Mouse (Mus musculus) lung, adult 18-20 months (tissue): ENCODE measurements at regions not wholly inside any gene's neighbourhood (a gene's known extent, or its start where the extent isn't known, plus 50 kb on each side); places are given as distances from the start of the nearest gene placed in this dataset.
A peak's percentile ranks its signal among the peaks of the same experiment; 100 is the strongest.
"Not testable (repeated sequence)": the region's sequence is repeated elsewhere in the genome, so short reads cannot be mapped to it uniquely, and the experiment has no call there.

Experiments
- DNase-seq, 2 experiments: peaks; one replicate each; pipeline ENCODE4 v3.0.0; 2022; ENCODE audit warnings: mixed read lengths in 2 of 2

DNA sequence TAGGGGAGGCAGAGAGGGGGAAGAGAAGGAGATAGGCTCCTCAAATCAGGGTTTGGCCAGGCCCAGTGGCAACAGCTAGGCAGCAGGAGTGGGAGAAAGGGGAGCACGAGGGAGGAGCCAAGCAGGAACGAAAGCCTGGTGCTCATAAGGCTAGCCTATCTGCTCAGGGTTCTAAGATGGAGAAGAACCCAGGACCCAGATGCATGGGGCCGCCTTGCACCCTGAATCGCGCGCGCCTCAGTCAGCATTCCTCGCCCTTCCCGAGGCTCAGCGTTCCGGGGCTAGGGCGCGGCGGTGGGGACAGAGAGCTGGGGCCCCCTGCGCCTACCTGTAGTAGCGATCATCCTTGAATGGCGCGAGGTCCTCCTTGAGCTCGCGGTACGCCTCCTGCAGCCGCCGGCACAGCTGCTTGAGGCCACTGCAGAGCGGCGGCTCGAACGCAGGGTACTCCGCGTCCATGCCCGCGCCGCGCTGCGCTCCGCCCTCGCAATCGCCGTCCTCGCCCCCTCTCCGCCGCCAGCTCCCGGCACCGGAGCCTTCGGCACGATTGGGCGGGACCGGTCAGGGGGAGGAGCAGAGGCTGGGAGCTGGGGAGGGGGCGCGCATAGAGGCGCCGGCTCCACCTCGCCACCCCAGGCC lies 60.1 kb downstream of the Dynlt1b start:
- DNase-seq, result not testable (repeated sequence)

DNA sequence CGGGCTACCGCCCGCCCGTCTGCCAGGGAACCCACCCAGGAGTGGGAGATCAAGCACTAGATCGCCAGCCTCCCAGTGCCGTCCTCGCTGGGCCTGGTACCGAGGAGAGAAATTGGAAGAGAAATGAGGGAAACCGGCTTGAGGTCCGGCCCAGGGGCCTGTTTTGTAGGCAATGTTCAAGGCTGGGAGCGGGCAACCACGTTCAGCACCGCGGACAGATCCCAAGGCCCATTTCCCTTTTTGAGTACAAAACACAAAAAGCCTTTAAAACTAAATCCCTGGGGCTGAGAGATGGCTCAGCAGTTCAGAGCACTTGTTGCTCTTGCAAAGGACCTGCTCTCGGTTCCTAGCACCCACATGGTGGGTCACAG lies 60.6 kb downstream of the Dynlt1b start:
- not testable (repeated sequence) for DNase-seq

DNA sequence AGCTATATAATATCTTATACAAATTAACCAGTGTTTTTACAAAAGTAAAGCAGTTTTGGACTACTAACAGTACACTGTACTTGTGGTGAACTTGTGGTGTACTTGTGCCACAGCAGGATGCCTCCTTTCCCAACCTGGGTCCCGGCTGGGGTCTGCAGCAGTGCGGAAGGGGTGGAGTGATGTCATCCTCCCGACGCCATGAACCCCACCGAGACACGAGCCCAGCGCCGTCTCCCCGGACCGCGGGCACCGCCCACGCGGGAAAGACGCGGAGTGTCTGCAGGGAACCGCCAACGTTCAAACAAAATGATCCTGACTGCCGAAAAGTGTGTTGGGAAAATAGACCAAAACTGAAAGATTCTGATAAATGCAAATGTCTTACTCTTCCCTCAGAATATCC lies 62.6 kb downstream of the Dynlt1b start:
- peak in 1 of 2 experiments; percentile 16 for DNase-seq

DNA sequence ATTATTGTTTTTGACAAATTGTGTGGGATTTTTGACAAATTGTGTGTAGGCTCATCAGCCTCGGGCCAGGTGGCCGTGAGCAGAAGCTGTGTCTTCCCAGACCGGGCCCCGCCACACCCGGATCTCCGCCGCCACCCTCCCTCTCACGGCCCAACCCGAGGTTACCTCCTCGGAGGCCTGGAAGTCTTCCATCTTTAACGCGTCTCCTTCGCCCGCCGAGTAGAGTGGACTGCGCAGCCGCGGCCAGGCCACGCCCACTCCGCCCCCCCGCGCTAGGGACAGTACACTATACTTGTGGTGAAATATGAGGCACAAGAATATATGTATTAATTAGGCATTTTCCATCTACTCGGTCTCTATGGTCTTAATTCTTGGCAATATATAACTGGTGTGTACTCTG lies 63.0 kb downstream of the Dynlt1b start:
- DNase-seq, result peak; percentile 78 to 81

DNA sequence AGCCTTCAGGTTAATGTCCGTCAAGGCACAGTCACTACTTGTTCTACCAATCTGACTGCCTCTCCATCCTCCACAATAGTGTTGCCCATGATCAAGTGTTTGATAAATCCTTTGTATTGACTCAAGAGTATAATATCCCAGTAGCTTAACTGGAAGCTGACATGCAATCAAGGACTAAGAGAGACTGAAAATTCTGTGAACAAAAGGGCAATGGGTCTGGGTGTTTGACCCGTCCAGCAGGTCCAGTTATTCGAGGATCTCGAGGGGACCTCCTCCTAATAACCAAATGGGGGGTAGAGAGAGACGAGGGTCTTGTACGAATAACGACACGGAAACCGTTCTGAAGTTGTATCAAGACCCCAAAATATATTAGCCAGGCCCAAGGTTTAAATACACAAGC lies 66.6 kb downstream of the Dynlt1b start:
- DNase-seq, result not testable (repeated sequence)

DNA sequence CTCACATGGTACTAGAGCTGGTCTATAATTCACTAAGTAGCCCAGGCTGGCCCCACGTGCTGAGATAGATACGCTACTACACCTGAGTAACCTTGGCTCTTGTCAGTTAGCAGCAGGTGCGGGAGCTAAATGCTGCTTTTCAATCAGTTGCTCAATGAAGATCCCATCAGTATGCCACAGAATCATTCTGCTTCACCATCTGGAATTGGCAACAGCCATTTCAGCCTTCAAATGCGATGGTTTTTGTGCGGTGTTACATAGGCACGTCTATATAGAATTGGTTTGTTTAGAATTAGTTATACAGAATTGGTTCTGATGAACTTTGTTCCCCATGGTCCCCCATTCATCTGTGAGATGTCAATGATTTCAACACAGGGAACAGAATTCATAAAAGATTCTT lies 72.8 kb downstream of the Dynlt1b start:
- not testable (repeated sequence) for DNase-seq

DNA sequence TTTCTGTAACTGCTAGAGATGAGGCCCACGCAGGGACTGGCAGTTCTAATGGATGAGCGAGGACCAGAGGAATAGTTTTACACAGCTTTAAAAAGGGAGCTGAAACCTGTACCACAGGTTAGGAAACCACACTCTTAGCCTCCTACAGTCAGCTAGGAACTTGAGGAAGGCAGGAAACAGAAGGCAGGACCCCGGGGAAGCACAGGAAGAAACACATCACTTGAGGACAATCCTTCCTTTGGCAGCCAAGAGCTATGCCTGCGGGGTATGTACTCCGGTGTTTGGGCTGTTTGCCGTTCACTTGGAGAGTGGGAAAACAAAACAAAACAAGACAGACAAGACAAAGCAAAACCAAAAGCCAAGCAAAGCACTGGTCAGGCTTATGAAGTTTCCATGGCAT lies 76.0 kb downstream of the Dynlt1b start:
- DNase-seq, result not testable (repeated sequence)

DNA sequence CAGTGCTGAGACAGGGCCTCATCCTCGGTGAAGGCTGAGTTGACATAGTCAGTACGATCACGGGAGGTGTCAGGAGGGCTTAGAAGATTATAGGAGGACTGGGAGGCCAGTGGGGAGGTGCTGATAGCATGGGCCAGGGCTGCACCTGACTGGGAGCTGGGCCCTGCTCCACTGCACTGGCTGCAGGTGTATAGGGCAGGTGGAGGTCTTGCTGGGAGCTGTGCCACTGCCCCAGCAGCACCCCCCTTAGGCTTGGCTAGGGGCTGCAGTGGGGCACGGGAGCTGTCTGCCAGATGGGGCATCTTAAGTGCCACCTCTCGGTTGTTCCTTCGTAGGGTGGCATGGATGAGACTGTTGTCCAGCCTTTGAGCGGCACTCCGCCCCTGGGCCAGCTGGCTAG lies 85.2 kb downstream of the Dynlt1b start:
- not testable (repeated sequence) for DNase-seq

DNA sequence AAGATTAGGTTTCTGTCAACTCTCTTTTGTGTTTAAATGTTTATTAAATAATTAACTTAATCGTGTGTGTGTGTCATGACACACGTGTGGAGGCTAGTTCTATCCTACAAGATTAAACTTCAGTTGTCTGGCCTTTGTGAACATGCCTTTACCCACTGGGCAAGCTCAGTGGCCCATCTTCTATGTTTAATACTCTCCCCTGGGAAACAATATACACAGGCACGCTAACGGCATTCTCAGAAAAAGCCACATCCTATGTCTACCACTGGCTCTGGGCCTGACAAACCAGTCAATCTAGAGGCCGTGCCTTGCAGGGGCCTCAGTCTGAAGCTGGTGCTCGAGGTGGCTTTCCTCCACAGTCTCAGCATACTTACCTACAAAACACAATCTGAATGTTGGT lies 82.4 kb upstream of the Dynlt1c start:
- DNase-seq, result not testable (repeated sequence)

DNA sequence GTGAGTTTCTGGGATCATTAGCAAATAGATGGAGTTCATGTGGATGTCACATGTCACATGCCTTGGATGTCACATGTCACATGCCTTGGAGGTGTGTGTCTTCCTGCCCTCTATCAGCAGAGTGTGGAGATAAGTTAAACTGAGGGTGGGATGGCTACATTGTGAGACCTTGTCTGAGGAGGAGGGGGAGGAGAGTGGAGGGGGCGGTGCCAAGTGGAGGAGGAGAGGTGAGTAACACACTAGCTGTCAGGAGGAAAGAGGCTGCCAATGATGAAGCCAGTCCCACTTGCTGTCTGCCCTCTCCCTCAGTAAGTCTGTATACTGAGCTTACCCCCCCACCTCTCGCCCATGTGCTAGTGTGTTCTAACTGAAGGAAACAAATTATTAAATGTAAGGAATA lies 81.5 kb upstream of the Dynlt1c start:
- DNase-seq, result not testable (repeated sequence)

DNA sequence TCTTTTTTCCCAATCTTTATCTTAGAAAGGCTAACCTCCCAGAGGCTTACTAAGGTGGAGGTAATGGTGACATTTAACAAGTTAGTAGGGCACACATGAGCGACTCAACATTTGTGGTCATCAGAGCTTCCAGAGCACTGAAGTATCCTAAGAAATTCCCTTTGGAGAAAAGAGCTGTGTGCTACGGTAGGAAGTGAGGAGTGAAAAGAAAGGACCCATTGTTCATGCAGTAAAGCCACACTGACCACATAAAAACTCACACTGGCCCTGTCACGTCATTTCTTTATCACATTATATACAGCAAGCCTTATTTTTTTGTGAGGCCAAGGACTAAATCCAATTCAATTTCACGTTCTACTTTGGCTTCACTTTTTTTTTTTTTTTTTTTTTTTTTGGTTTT lies 80.7 kb upstream of the Dynlt1c start:
- not testable (repeated sequence) for DNase-seq

DNA sequence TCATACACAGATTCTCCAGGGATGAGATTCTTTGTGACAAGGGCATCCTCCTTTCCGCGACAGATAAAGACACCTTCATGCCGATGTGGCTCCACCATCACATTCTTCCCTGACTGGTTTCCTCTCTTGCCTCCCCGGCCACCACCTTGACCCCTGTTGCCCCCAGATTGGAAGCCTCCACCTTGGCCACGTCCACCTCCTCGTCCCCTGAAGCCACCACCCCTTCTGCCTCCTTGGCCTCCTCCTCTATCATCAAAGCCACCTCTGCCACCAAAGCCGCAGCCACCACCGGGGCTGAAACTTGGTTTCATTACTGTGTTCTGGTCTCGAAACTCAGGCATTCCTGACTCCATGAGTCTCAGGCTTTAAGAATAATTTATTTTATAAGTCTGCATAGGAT lies 79.3 kb upstream of the Dynlt1c start:
- not testable (repeated sequence) for DNase-seq

DNA sequence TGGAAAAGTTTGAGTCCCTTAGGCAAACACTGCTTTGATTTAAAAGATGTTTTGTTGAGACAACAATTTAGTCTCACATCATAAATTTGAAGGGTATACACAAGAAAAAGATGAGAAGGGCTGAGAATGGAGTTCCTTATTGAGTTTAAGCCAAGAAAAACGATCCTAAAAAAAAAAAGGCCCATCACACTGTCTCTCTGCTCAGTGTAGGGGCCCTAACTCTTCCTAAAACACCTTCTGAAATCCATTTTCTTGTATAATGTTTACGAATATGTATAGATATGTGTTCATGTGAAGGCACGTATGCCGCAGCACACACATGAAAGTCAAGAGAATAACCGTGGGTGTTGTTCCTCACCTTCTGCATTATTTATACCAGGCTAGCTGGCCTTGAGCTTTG lies 62.7 kb upstream of the Dynlt1c start:
- DNase-seq, result not testable (repeated sequence)

DNA sequence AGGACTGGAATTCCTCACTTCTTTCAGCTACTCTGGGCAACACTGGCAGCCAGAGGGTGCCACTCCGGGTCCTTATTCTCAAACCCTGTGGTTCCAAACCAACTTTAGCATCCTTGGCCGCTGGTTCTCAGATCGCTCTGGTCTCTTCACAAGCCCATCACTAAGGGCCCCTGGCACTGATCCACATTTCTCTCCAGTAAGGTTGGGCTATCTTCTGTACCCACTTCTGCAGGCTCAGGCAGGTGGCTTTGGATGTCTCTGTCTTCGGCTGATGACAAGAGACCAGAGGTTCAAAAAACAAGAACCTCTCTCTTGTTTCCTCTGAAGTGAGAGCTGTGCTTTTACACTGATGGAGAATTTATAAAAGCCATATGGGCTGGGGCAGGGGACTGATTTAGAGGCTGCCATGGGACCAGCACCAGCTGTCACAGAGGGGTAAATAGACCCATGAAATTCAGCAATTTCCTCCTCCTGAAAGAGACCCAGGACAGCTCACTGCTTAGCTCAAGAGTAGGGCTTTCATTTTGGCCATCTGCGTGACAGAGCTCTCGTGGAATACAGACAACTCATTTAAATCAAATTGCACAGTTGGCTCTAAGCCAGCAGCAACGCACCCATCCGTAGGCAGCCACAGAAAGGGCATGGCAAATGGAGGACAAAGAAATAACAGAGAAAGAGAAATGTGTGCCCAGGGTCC lies 54.3 kb upstream of the Dynlt1c start:
- not testable (repeated sequence) for DNase-seq

DNA sequence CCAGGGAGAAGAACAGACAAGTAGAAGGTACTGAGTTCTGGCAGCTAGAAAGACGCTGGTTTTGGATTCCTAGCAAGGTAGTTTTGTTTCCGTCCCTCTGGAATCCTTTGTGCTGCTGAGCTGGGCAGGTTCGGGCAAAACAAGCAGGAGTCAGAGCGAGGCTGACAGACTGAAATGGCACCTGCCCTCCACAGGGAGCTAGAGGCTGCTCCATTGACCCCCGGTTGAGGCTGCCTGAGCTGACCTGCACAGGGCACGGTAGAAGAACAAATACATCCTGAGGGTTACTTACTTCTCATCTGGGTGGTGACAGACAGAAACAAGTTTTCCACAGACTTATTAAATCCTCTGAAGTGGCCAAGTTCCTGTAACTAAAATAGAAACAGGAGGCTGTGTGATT lies 53.5 kb upstream of the Dynlt1c start:
- not testable (repeated sequence) for DNase-seq
